Mouse (Mus musculus): ENCODE data around the gene Tmprss11c.
"Not testable (repeated sequence)": the region's sequence is repeated elsewhere in the genome, so short reads cannot be mapped to it uniquely, and the experiment has no call there.

Gene Tmprss11c

GRCm38 (mm10) chr5:86289208-86289607 lies at the start of gene Tmprss11c:
TSS of gene Tmprss11c (minus strand) at chr5:86289308.
- CTCF ChIA-PET, result no interaction called here

DNA sequence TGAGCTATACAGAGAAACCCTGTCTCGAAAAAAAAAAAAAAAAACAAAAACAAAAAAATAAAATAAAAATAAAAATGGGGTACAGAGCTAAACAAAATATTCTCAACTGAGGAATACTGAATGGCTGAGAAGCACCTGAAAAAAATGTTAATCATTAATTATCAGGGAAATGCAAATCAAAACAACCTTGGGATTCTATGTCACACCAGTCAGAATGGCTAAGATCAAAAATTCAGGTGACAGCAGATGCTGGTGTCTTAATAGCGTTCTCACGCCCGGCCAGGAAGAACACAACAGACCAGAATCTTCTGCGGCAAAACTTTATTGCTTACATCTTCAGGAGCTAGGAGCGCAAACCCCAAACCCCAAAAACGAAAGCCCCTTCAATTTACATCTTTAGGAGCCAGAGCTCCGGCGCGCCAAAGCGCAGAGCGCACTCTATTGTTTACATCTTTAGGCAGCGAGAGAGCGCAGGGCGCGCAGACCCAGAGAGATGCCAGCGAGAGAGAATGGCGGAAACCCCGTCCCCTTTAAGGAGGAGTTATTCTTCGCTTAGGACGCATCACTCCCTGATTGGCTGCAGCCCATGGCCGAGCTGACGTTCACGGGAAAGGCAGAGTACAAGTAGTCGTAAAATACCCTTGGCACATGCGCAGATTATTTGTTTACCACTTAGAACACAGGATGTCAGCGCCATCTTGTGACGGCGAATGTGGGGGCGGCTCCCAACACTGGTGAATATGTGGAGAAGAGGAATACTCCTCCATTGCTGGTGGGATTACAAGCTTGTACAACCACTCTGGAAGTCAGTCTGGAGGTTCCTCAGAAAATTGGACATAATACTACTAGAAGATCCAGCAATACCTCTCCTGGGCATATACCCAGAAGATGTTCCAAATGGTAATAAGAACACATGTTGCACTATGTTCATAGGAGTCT lies 29.2 kb upstream of the Tmprss11c start:
- CTCF ChIA-PET, result not testable (repeated sequence)

GRCm38 (mm10) chr5:86306116-86306515 lies 17.0 kb upstream of the Tmprss11c start:
- CTCF ChIA-PET, result no interaction called here

DNA sequence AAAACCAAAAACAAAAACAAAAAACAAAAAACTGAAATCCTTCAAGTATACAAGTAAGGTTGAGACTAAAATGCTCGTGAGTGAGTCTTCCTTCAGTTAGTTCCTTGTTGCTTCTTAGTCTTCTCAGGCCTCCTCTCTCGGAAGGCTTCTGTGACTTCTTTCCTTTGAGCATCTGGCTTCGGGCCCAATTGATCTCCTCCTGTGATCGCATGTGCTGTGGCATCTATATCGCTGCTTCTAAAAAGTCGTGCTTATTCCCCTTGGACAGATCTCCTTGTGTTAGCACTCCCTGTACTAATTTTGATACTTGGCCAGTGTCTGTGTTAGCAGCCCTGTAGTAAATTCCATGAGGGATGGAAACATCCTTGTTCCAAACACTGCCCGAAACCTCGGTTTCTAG lies 14.8 kb upstream of the Tmprss11c start:
- CTCF ChIA-PET, result no interaction called here

DNA sequence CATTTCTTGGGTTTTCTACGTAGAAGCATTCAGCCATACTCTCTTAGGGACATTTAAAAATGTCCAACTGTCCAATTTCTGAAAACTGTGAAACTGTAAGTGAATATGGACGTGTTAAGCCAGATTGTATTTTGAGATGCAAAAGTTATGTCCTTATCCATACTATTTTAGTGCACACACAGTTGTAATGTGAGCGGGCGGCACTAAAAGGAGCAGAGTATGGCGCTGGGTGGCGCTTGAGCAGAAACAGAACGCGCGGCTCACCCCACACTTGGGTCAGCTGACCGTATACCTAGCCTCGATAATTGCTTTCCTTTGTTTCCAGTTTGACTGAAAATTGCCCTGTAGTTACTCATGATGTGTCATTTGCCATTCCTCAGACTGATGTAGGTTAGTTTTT lies 42.5 kb downstream of the Tmprss11c start:
- CTCF ChIA-PET, result no interaction called here

- CTCF ChIA-PET, result no interaction called here
These were observed 44.2 kb downstream of the Tmprss11c start for GRCm38 (mm10) chr5:86244880-86245279.

GRCm38 (mm10) chr5:86244275-86244674 lies 44.8 kb downstream of the Tmprss11c start:
- CTCF ChIA-PET, result no interaction called here

DNA sequence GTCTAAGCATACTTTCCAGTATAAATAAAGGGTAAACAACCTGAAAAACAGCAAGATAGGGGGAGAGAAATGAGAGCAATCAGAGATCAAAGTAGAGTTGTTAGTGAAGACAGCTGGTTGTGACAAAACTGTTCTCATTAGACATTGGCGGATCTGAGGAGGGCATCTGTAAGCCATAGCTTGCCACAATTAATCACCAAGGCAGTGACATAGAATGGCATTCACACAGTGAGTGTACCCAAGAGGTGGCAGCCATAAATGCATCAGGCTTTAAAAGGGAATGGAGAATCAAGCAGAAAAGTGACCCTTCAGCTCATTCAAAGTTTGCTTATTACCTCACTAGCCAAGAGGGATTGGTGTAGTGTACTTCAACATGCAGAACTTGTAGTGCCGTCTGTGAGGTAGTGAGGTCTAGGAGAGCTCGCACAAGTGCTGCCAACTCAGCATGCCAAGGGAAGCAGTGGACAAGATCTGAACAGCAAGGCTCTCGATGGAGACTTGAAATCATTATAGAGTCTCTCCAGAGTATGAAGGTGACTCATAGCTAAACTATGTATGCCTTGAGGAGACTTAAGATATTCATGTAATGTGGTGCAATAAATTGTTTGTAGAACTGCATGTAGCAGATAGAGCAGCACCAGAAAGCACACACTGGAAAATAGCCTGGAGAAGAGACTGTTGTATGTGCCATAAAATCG lies 61.8 kb downstream of the Tmprss11c start:
- CTCF ChIA-PET, result no interaction called here

- CTCF ChIA-PET, result no interaction called here
These were observed 91.3 kb downstream of the Tmprss11c start, which contains the start of gene Gnrhr for GRCm38 (mm10) chr5:86197801-86198200. TSS of gene Gnrhr (minus strand) at chr5:86197901.

- CTCF ChIA-PET, result no interaction called here
These were observed 97.8 kb downstream of the Tmprss11c start for GRCm38 (mm10) chr5:86191356-86191755.

GRCm38 (mm10) chr5:86190770-86191169 lies 98.3 kb downstream of the Tmprss11c start:
- CTCF ChIA-PET, result no interaction called here

GRCm38 (mm10) chr5:86190290-86190689 lies 98.8 kb downstream of the Tmprss11c start:
- CTCF ChIA-PET, result no interaction called here

DNA sequence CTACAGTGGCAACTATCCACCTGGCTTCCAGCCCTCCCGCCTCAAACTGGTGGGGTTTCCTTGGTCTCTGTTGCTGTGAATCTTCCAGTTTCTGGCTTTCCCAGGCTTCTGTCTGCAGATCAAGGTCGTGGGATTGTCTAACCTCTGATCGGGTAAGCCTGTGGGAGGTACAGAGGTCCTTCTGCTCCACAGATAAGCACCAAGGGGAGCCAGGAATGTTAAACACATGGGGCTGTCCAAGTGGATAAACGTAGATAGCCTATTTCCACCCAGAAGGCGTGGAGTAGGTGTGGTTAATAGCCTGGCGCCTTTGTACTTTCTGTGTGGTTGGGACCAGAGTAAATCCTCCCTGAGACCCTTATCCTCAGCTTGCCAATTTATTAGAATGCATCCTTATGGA lies 101.7 kb downstream of the Tmprss11c start:
- CTCF ChIA-PET, result no interaction called here
